Mouse (Mus musculus) E14TG2a.4 (cell line): ENCODE results near the gene Dcps.
"Not testable (repeated sequence)": the region's sequence is repeated elsewhere in the genome, so short reads cannot be mapped to it uniquely, and the experiment has no call there.

Source experiments
- H3K27me3 ChIP-seq: 2 replicates; pipeline ENCODE4 v1.6.1; 2014; ENCODE audit warnings: low read length, control low read depth; ENCODE audit not compliant: insufficient read depth
- H3K36me3 ChIP-seq: 2 replicates; pipeline ENCODE4 v1.6.1; 2014; ENCODE audit warnings: low read length, control low read depth; ENCODE audit not compliant: insufficient read depth
- H3K4me1 ChIP-seq: replicated peaks from 2 replicates; pipeline ENCODE4 v1.6.1; 2014; ENCODE audit warnings: low read depth, low read length, control low read depth
- H3K4me3 ChIP-seq: replicated peaks from 2 replicates; pipeline ENCODE4 v1.5.1; 2014; ENCODE audit warnings: mild to moderate bottlenecking, low read length
- H3K9me3 ChIP-seq: 2 replicates; pipeline ENCODE4 v1.6.1; 2014; ENCODE audit warnings: low read length, control low read depth
- CTCF ChIP-seq: conservative IDR thresholded peaks from 2 replicates; pipeline ENCODE4 v1.5.1; 2014; ENCODE audit warnings: low read length
- NANOG ChIP-seq: IDR thresholded peaks from 2 replicates; pipeline ENCODE4 v1.6.1; 2014; ENCODE audit warnings: borderline replicate concordance, low read length, mixed read lengths
- POU5F1 ChIP-seq: IDR thresholded peaks from 2 replicates; pipeline ENCODE4 v1.6.1; 2014; ENCODE audit warnings: low read length, borderline replicate concordance

Dcps gene

GRCm38 (mm10) chr9:35152923-35153322, 22.9 kb downstream of the Dcps start:
- Histone ChIP-seq H3K9me3 (no peaks in the 10 kb centered on the region), H3K4me1 (peaks cover 11% of the 10 kb centered on the region; the same call in 1 of the 2 replicates), H3K4me3 (no peak overlapping the region), H3K36me3 (peaks cover 32% of the 10 kb centered on the region), H3K27me3 (no peaks in the 10 kb centered on the region)
- TF ChIP-seq POU5F1 = no peak
- TF ChIP-seq CTCF = no peak
- TF ChIP-seq NANOG = no peak

- H3K9me3 ChIP-seq, H3K4me1 ChIP-seq, H3K27me3 ChIP-seq, H3K4me3 ChIP-seq, H3K36me3 ChIP-seq: not testable (repeated sequence)
Measured at GRCm38 (mm10) chr9:35148822-35149221, 27.0 kb downstream of the Dcps start.

GRCm38 (mm10) chr9:35147261-35147660, 28.6 kb downstream of the Dcps start:
- not testable (repeated sequence) for H3K36me3 ChIP-seq, H3K9me3 ChIP-seq, H3K4me1 ChIP-seq, H3K4me3 ChIP-seq, H3K27me3 ChIP-seq

- H3K4me1 ChIP-seq = peaks cover 8% of the 10 kb centered on the region; the same call in 1 of the 2 replicates
- H3K4me3 ChIP-seq = no peak overlapping the region
- H3K36me3 ChIP-seq = peaks cover 10% of the 10 kb centered on the region
- H3K27me3 ChIP-seq = no peaks in the 10 kb centered on the region
- TF ChIP-seq POU5F1 = no peak
- TF ChIP-seq CTCF = no peak
- TF ChIP-seq NANOG = no peak
- 0 out of 2 replicates have a peak, but pooled peaks cover 5% of the 10 kb centered on the region for H3K9me3 ChIP-seq
Measured at GRCm38 (mm10) chr9:35145829-35146228, 30.0 kb downstream of the Dcps start.

GRCm38 (mm10) chr9:35145118-35145517, 30.7 kb downstream of the Dcps start:
- H3K36me3 ChIP-seq = peaks cover 10% of the 10 kb centered on the region
- no peak overlapping the region for H3K4me3 ChIP-seq
- 0 out of 2 replicates have a peak, but pooled peaks cover 5% of the 10 kb centered on the region for H3K9me3 ChIP-seq
- no peak for TF ChIP-seq POU5F1
- no peak for TF ChIP-seq NANOG
- no peak for TF ChIP-seq CTCF
- H3K27me3 ChIP-seq = no peaks in the 10 kb centered on the region
- peaks cover 13% of the 10 kb centered on the region for H3K4me1 ChIP-seq

DNA sequence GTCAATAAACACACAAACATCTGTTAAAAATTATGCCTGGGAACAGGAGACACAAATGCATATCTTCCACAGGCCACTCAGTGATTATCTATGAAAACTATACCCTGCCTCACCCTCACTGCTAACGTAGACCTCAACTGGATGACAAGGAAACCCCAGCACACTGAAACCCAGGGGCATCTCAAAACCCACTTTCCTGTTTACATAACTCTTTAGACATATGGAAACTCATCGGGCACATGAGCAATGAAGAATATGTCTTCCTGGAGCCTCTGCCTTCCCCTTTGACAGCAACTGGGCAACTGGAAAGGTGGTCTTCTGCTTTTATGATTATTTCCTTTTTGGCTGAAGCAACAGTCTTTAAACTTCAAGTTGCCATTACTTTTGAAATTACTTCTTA, 33.6 kb downstream of the Dcps start:
- H3K4me1 ChIP-seq = peaks cover 35% of the 10 kb centered on the region
- TF ChIP-seq POU5F1 = no peak
- TF ChIP-seq NANOG = no peak
- TF ChIP-seq CTCF = no peak
- H3K4me3 ChIP-seq = no peak overlapping the region

DNA sequence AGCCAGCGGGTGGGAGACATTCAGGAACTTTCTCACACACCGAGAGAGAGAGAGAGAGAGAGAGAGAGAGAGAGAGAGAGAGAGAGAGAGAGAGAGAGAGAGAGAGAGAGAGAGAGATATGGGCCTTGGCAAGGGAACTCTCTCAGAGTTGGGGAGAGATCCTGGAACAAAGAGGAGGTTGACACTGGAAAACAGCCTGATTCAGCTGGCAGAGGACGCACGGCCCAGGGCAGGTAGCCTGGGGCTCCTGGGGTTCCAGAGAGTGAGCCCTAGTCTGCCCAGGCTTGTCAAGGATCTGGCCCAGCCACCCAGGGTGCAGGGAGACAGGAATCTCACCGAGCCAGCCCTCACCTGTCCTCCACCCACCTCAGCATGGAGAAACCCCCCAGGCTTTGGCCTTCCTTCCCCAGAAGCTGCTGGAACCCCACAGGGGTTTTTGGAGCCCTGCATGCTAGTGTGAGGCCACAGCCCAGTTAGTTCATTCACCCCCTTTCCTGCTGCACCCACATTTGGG, 36.6 kb downstream of the Dcps start:
- Histone ChIP-seq H3K9me3 (no peaks in the 10 kb centered on the region), H3K4me3 (no peak overlapping the region), H3K27me3 (no peaks in the 10 kb centered on the region), H3K36me3 (peaks cover 37% of the 10 kb centered on the region), H3K4me1 (peaks cover 53% of the 10 kb centered on the region)
- TF ChIP-seq POU5F1 (no peak), CTCF (no peak), NANOG (no peak)

More for the DNA sequence above, 33.6 kb downstream of the Dcps start:
- no peaks in the 10 kb centered on the region for H3K27me3 ChIP-seq
- H3K36me3 ChIP-seq = peaks cover 17% of the 10 kb centered on the region
- no peaks in the 10 kb centered on the region for H3K9me3 ChIP-seq

DNA sequence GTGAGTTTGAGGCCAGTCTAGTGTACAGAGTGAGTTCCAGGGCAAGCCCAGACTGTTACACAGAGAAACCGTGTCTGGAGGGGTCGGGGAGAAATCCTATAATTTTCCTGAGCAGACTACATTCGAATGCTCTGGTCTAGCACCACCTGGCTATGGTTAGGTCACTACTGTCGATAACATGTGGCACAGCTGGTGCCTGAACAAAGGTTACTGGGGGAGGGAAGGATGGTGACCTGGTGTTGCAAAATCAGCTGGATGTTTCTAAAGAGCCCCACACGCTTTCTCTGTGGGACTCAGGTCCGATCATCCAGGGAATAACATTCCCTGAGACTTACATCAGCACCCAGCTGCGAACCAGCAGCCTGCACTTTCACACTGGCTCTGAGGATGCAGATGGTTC, 37.8 kb downstream of the Dcps start:
- peaks cover 36% of the 10 kb centered on the region for H3K36me3 ChIP-seq
- H3K27me3 ChIP-seq = no peaks in the 10 kb centered on the region
- H3K4me1 ChIP-seq = peaks cover 53% of the 10 kb centered on the region
- no peak for TF ChIP-seq NANOG
- no peak for TF ChIP-seq CTCF
- no peak for TF ChIP-seq POU5F1
- no peaks in the 10 kb centered on the region for H3K9me3 ChIP-seq
- H3K4me3 ChIP-seq = no peak overlapping the region

GRCm38 (mm10) chr9:35135575-35135974, 40.3 kb downstream of the Dcps start:
- no peaks in the 10 kb centered on the region for H3K9me3 ChIP-seq
- peaks cover 56% of the 10 kb centered on the region for H3K4me1 ChIP-seq
- no peaks in the 10 kb centered on the region for H3K27me3 ChIP-seq
- H3K4me3 ChIP-seq = no peak overlapping the region
- peaks cover 57% of the 10 kb centered on the region for H3K36me3 ChIP-seq
- TF ChIP-seq CTCF = no peak
- TF ChIP-seq NANOG = no peak
- TF ChIP-seq POU5F1 = no peak
